Mouse (Mus musculus) lung, postnatal 0 days (tissue): ENCODE results near the gene Ehmt2.

Source experiments
- CTCF ChIP-seq: IDR thresholded peaks from 2 replicates; pipeline ENCODE4 v1.5.1; 2016; ENCODE audit warnings: antibody characterized with exemption, mild to moderate bottlenecking
- EP300 ChIP-seq: IDR thresholded peaks from 2 replicates; pipeline ENCODE4 v1.6.1; 2016; ENCODE audit warnings: antibody characterized with exemption, mild to moderate bottlenecking, control low read depth

DNA sequence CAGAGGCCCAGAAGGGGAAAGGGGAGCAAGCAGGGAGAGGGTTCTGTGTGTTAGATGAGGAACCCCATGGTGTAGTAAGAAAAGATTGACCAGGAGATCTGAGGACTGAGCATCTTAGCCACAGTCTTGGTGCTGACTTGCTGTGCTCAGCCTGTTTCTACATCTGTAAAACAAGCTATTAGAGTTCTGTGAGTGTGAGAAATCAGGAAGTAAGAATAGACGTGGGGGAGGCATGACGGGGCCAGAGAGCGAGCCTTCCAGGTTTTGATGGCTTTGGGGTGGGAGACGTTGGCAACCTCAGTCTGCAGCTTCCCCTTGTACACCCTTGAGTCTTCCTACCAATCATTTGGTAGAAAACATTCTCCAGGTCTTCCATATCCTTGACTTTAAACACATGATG, 39.6 kb upstream of the Ehmt2 start:
- TF ChIP-seq CTCF (no peak), EP300 (no peak)
